Mouse (Mus musculus) megakaryocyte, embryonic 14.5 days (primary cell): Measurements from ENCODE around the gene Mrpl38. TPM values are rescaled to one million over a fixed set of nuclear protein-coding genes. Genes with fewer than 3 reads are reported as not detected.
A peak's percentile ranks its signal among the peaks of the same experiment; 100 is the strongest.

Experiments
- H3K27me3 ChIP-seq: replicated peaks from 2 replicates; pipeline ENCODE3; 2012; ENCODE audit warnings: inconsistent platforms
- H3K36me3 ChIP-seq: replicated peaks from 2 replicates; pipeline ENCODE3; 2012; ENCODE audit warnings: low read length, inconsistent platforms, mixed read lengths
- H3K4me1 ChIP-seq: 2 replicates; pipeline ENCODE4 v1.6.1; 2012; ENCODE audit warnings: inconsistent platforms
- H3K4me3 ChIP-seq: replicated peaks from 2 replicates; pipeline ENCODE3; 2012; ENCODE audit warnings: moderate library complexity, mild to moderate bottlenecking, inconsistent platforms
- H3K9me3 ChIP-seq: 2 replicates; pipeline ENCODE4 v1.6.1; 2012; ENCODE audit warnings: inconsistent platforms
- FLI1 ChIP-seq: IDR thresholded peaks from 2 replicates; pipeline ENCODE4 v1.6.1; 2012; ENCODE audit warnings: low read length, inconsistent platforms, mixed read lengths
- GATA1 ChIP-seq: IDR thresholded peaks from 3 replicates; pipeline ENCODE4 v1.6.1; 2012; ENCODE audit warnings: mixed read lengths, low read length, inconsistent platforms, borderline replicate concordance
- polyA plus RNA-seq: library from polyadenylated mRNA; stranded (reverse); fragments of >175 nt; gene quantifications from 2 replicates; pipeline ENCODE4 v1.2.3, GENCODE M21; 2012; ENCODE audit warnings: low replicate concordance; ENCODE audit not compliant: insufficient read depth

Mrpl38 gene
- polyA plus RNA-seq, 1 experiment: 80.4 TPM

GRCm38 (mm10) chr11:116105065-116105464 is 33.6 kb downstream of the Mrpl38 start:
- peaks cover 100% of the 10 kb centered on the region for H3K4me1 ChIP-seq
- no peak for TF ChIP-seq FLI1
- no peak for TF ChIP-seq GATA1

GRCm38 (mm10) chr11:116104006-116104646 is 34.5 kb downstream of the Mrpl38 start:
- H3K27me3 ChIP-seq: peaks cover 5% of the 10 kb centered on the region
- no peaks in the 10 kb centered on the region for H3K9me3 ChIP-seq
- peaks cover 100% of the 10 kb centered on the region for H3K4me1 ChIP-seq
- no peak for TF ChIP-seq FLI1
- TF ChIP-seq GATA1: no peak
- H3K36me3 ChIP-seq: peaks cover 38% of the 10 kb centered on the region
- peak overlapping the region; percentile 80 for H3K4me3 ChIP-seq

More at GRCm38 (mm10) chr11:116105065-116105464, 33.6 kb downstream of the Mrpl38 start:
- no peaks in the 10 kb centered on the region for H3K9me3 ChIP-seq
- H3K27me3 ChIP-seq: peaks cover 14% of the 10 kb centered on the region
- no peak overlapping the region for H3K4me3 ChIP-seq
- peaks cover 34% of the 10 kb centered on the region for H3K36me3 ChIP-seq

- TF ChIP-seq FLI1: no peak
- no peak for TF ChIP-seq GATA1
- no peaks in the 10 kb centered on the region for H3K9me3 ChIP-seq
- peak overlapping the region; percentile 74 for H3K4me3 ChIP-seq
- peaks cover 1% of the 10 kb centered on the region for H3K27me3 ChIP-seq
- H3K4me1 ChIP-seq: peaks cover 100% of the 10 kb centered on the region
- H3K36me3 ChIP-seq: peaks cover 41% of the 10 kb centered on the region
Measured at GRCm38 (mm10) chr11:116103572-116103971, 35.1 kb downstream of the Mrpl38 start.

GRCm38 (mm10) chr11:116102472-116102871 is 36.2 kb downstream of the Mrpl38 start:
- H3K27me3 ChIP-seq: no peaks in the 10 kb centered on the region
- TF ChIP-seq GATA1: no peak
- TF ChIP-seq FLI1: no peak
- no peak overlapping the region for H3K4me3 ChIP-seq
- H3K9me3 ChIP-seq: no peaks in the 10 kb centered on the region
- peaks cover 31% of the 10 kb centered on the region for H3K36me3 ChIP-seq
- H3K4me1 ChIP-seq: peaks cover 98% of the 10 kb centered on the region

- peaks cover 95% of the 10 kb centered on the region for H3K4me1 ChIP-seq
Measured at GRCm38 (mm10) chr11:116101931-116102381, 36.7 kb downstream of the Mrpl38 start.

GRCm38 (mm10) chr11:116100839-116101238 is 37.8 kb downstream of the Mrpl38 start:
- peak overlapping the region; percentile 33 for H3K4me3 ChIP-seq
- H3K9me3 ChIP-seq: peaks cover 4% of the 10 kb centered on the region; the same call in 1 of the 2 replicates
- H3K36me3 ChIP-seq: peaks cover 21% of the 10 kb centered on the region
- H3K27me3 ChIP-seq: no peaks in the 10 kb centered on the region
- TF ChIP-seq GATA1 (no peak), FLI1 (no peak)
- H3K4me1 ChIP-seq: peaks cover 92% of the 10 kb centered on the region

More at GRCm38 (mm10) chr11:116101931-116102381, 36.7 kb downstream of the Mrpl38 start:
- H3K4me3 ChIP-seq: peak overlapping the region; percentile 66
- TF ChIP-seq FLI1 (no peak), GATA1 (no peak)
- no peaks in the 10 kb centered on the region for H3K27me3 ChIP-seq
- H3K36me3 ChIP-seq: peaks cover 26% of the 10 kb centered on the region
- H3K9me3 ChIP-seq: no peaks in the 10 kb centered on the region

- TF ChIP-seq GATA1 (no peak), FLI1 (no peak)
- no peaks in the 10 kb centered on the region for H3K27me3 ChIP-seq
- peaks cover 17% of the 10 kb centered on the region for H3K36me3 ChIP-seq
- H3K4me3 ChIP-seq: no peak overlapping the region
- peaks cover 90% of the 10 kb centered on the region for H3K4me1 ChIP-seq
- peaks cover 4% of the 10 kb centered on the region; the same call in 1 of the 2 replicates for H3K9me3 ChIP-seq
Measured at GRCm38 (mm10) chr11:116100385-116100784, 38.3 kb downstream of the Mrpl38 start.

- H3K4me1 ChIP-seq: peaks cover 90% of the 10 kb centered on the region
- no peaks in the 10 kb centered on the region for H3K27me3 ChIP-seq
- H3K36me3 ChIP-seq: peaks cover 16% of the 10 kb centered on the region
- TF ChIP-seq FLI1 (no peak), GATA1 (no peak)
- no peak overlapping the region for H3K4me3 ChIP-seq
- H3K9me3 ChIP-seq: peaks cover 4% of the 10 kb centered on the region; the same call in 1 of the 2 replicates
Measured at GRCm38 (mm10) chr11:116099462-116099861, 39.2 kb downstream of the Mrpl38 start.

- H3K4me3 ChIP-seq: no peak overlapping the region
- peaks cover 89% of the 10 kb centered on the region for H3K4me1 ChIP-seq
- H3K36me3 ChIP-seq: peaks cover 16% of the 10 kb centered on the region
- no peaks in the 10 kb centered on the region for H3K27me3 ChIP-seq
- no peak for TF ChIP-seq GATA1
- no peak for TF ChIP-seq FLI1
- H3K9me3 ChIP-seq: peaks cover 4% of the 10 kb centered on the region; the same call in 1 of the 2 replicates
Measured at GRCm38 (mm10) chr11:116098711-116099460, 39.8 kb downstream of the Mrpl38 start.
